Mouse (Mus musculus): ENCODE data around the gene Pcare.
"Not testable (repeated sequence)": the region's sequence is repeated elsewhere in the genome, so short reads cannot be mapped to it uniquely, and the experiment has no call there.

Gene Pcare

GRCm38 (mm10) chr17:71752831-71753230 is at the start of gene Pcare:
Gene Pcare, minus strand, starts transcription at chr17:71752894.
- no peak for DNase-seq

- DNase-seq: no peak
These were observed 43.0 kb upstream of the Pcare start for GRCm38 (mm10) chr17:71795521-71796205.

- no peak for DNase-seq
These were observed 38.9 kb upstream of the Pcare start for GRCm38 (mm10) chr17:71791622-71792021.

- DNase-seq: no peak
These were observed 38.4 kb upstream of the Pcare start for GRCm38 (mm10) chr17:71791109-71791508.

GRCm38 (mm10) chr17:71786456-71786855 is 33.8 kb upstream of the Pcare start:
- DNase-seq: no peak

- DNase-seq: no peak
These were observed 30.7 kb upstream of the Pcare start for GRCm38 (mm10) chr17:71783366-71783735.

GRCm38 (mm10) chr17:71782699-71783365 is 30.1 kb upstream of the Pcare start:
- DNase-seq: no peak

GRCm38 (mm10) chr17:71782242-71782698 is 29.6 kb upstream of the Pcare start:
- DNase-seq: no peak

- no peak for DNase-seq
These were observed 28.3 kb upstream of the Pcare start for GRCm38 (mm10) chr17:71780945-71781344.

- DNase-seq: no peak
These were observed 27.8 kb upstream of the Pcare start for GRCm38 (mm10) chr17:71780490-71780889.

- DNase-seq: no peak
These were observed 26.0 kb upstream of the Pcare start for GRCm38 (mm10) chr17:71778696-71779095.

- DNase-seq: no peak
These were observed 22.6 kb upstream of the Pcare start for GRCm38 (mm10) chr17:71775279-71775678.

GRCm38 (mm10) chr17:71774173-71774572 is 21.5 kb upstream of the Pcare start:
- DNase-seq: no peak

GRCm38 (mm10) chr17:71770696-71771095 is 18.0 kb upstream of the Pcare start:
- DNase-seq: no peak

GRCm38 (mm10) chr17:71769564-71769963 is 16.9 kb upstream of the Pcare start:
- no peak for DNase-seq

GRCm38 (mm10) chr17:71768173-71768572 is 15.5 kb upstream of the Pcare start, which contains the start of gene Clip4:
Gene Clip4, plus strand, starts transcription at chr17:71768473.
- not testable (repeated sequence) for DNase-seq

- no peak for DNase-seq
These were observed 7.8 kb upstream of the Pcare start for GRCm38 (mm10) chr17:71760536-71760935.

- no peak for DNase-seq
These were observed 3.0 kb downstream of the Pcare start for GRCm38 (mm10) chr17:71749616-71750168.

GRCm38 (mm10) chr17:71747561-71747960 is 5.1 kb downstream of the Pcare start:
- DNase-seq: no peak

GRCm38 (mm10) chr17:71746114-71746513 is 6.6 kb downstream of the Pcare start:
- DNase-seq: no peak

GRCm38 (mm10) chr17:71742935-71743334 is 9.8 kb downstream of the Pcare start:
- DNase-seq: no peak

GRCm38 (mm10) chr17:71742156-71742555 is 10.5 kb downstream of the Pcare start:
- DNase-seq: no peak

GRCm38 (mm10) chr17:71736442-71736841 is 16.3 kb downstream of the Pcare start:
- no peak for DNase-seq

GRCm38 (mm10) chr17:71730655-71731054 is 22.0 kb downstream of the Pcare start:
- no peak for DNase-seq
